Mouse (Mus musculus) liver, adult (tissue): ENCODE measurements around the gene Ambn.

Source experiments
- GATA4 ChIP-seq: IDR thresholded peaks from 2 replicates; pipeline ENCODE4 v1.6.1; 2014; ENCODE audit warnings: mild to moderate bottlenecking, low read length; ENCODE audit not compliant: insufficient replicate concordance

Ambn gene

GRCm38 (mm10) chr5:88455691-88456090, at the start of gene Ambn:
Gene Ambn (plus strand): TSS chr5:88455991.
- no peak for TF ChIP-seq GATA4

GRCm38 (mm10) chr5:88420319-88421065, 35.3 kb upstream of the Ambn start:
- TF ChIP-seq GATA4, result no peak

GRCm38 (mm10) chr5:88426753-88427152, 29.0 kb upstream of the Ambn start:
- TF ChIP-seq GATA4, result no peak

GRCm38 (mm10) chr5:88467471-88467870, 11.7 kb downstream of the Ambn start:
- TF ChIP-seq GATA4, result no peak

- no peak for TF ChIP-seq GATA4
Observed at GRCm38 (mm10) chr5:88468807-88469704, 13.3 kb downstream of the Ambn start.

GRCm38 (mm10) chr5:88487675-88488074, 31.9 kb downstream of the Ambn start, which contains the start of gene Enam:
Gene Enam (plus strand): TSS chr5:88487975.
- TF ChIP-seq GATA4, result no peak

GRCm38 (mm10) chr5:88489004-88489403, 33.2 kb downstream of the Ambn start:
- TF ChIP-seq GATA4, result no peak

GRCm38 (mm10) chr5:88491111-88491510, 35.3 kb downstream of the Ambn start:
- TF ChIP-seq GATA4, result no peak

- no peak for TF ChIP-seq GATA4
Observed at GRCm38 (mm10) chr5:88499781-88500180, 44.0 kb downstream of the Ambn start.

- TF ChIP-seq GATA4, result no peak
Observed at GRCm38 (mm10) chr5:88508555-88508954, 52.8 kb downstream of the Ambn start.

GRCm38 (mm10) chr5:88508990-88509389, 53.2 kb downstream of the Ambn start:
- no peak for TF ChIP-seq GATA4
